Mouse (Mus musculus) kidney, adult 2 months (tissue): ENCODE measurements around the gene Trim75. TPM values are rescaled to one million over a fixed set of nuclear protein-coding genes. Genes with fewer than 3 reads are reported as not detected.
"Not testable (repeated sequence)": the region's sequence is repeated elsewhere in the genome, so short reads cannot be mapped to it uniquely, and the experiment has no call there.

ENCODE experiments used
- DNase-seq: peaks from one replicate; pipeline ENCODE4 v3.0.0; 2021
- H3K27ac ChIP-seq: fragments of 200-500 bp; 2 replicates; pipeline ENCODE4 v1.5.1; 2012; ENCODE audit warnings: low read depth, low read length, control low read depth, inconsistent platforms; ENCODE audit not compliant: insufficient read depth
- H3K27me3 ChIP-seq: fragments of 200-500 bp; replicated peaks from 2 replicates; pipeline ENCODE4 v1.6.1; 2012; ENCODE audit warnings: mild to moderate bottlenecking, moderate library complexity, low read length, inconsistent platforms; ENCODE audit not compliant: control insufficient read depth, insufficient read depth
- H3K36me3 ChIP-seq: fragments of 200-500 bp; 2 replicates; pipeline ENCODE4 v1.6.1; 2012; ENCODE audit warnings: mild to moderate bottlenecking, moderate library complexity, low read length, inconsistent platforms; ENCODE audit not compliant: control insufficient read depth, insufficient read depth
- H3K4me1 ChIP-seq: fragments of 200-500 bp; 2 replicates; pipeline ENCODE4 v1.6.1; 2011; ENCODE audit warnings: low read length; ENCODE audit not compliant: control insufficient read depth, insufficient read depth
- H3K4me3 ChIP-seq: fragments of 200-500 bp; 2 replicates; pipeline ENCODE4 v1.5.1; 2011; ENCODE audit warnings: mild to moderate bottlenecking, low read depth, low read length, control low read depth; ENCODE audit not compliant: insufficient read depth
- CTCF ChIP-seq: fragments of 200-500 bp; conservative IDR thresholded peaks from 2 replicates; pipeline ENCODE4 v1.5.1; 2011; ENCODE audit warnings: low read depth, mild to moderate bottlenecking, control low read depth, low read length, moderate library complexity, mixed read lengths; ENCODE audit not compliant: insufficient read depth, insufficient read length
- POLR2A ChIP-seq: fragments of 200-500 bp; IDR thresholded peaks from one replicate; pipeline ENCODE4 v1.6.1; 2011; ENCODE audit warnings: low read depth, low read length, control low read depth
- WGBS: fragments of 180-500 bp; shearing (Covaris S2); methylation state at CpG from one replicate; pipeline ENCODE4 v1.1.7; 2018; 5-methylcytosine and 5-hydroxymethylcytosine counted together
- polyA plus RNA-seq: library from polyadenylated mRNA; depleted of rRNA; stranded (reverse); fragments of >200 nt; gene quantifications from 2 replicates; pipeline ENCODE4 v1.2.3, GENCODE M21; 2012

Gene Trim75
- polyA plus RNA-seq, 1 experiment, result 0.03 TPM

- no peaks in the 10 kb centered on the region for H3K27me3 ChIP-seq
- H3K4me3 ChIP-seq, result no peak overlapping the region
- peak overlapping the region; percentile 54 for H3K27ac ChIP-seq
- H3K36me3 ChIP-seq, result no peaks in the 10 kb centered on the region
- DNase-seq, result peak; percentile 19
- H3K4me1 ChIP-seq, result peaks cover 7% of the 10 kb centered on the region; the same call in 1 of the 2 replicates
- 74% methylated on average over 12 of the region's 12 CpGs for WGBS
- TF ChIP-seq POLR2A (no peak), CTCF (0 out of 2 replicates have a peak, but pooled peaks have one; percentile 18)
Observed at GRCm38 (mm10) chr8:65028959-65029686, 41.5 kb upstream of the Trim75 start.

GRCm38 (mm10) chr8:65022485-65022884 lies 34.9 kb upstream of the Trim75 start:
- peak; percentile 74 for DNase-seq
- WGBS, result 46% methylated on average over 8 of the region's 8 CpGs
- H3K27ac ChIP-seq, result no peak overlapping the region

GRCm38 (mm10) chr8:65018423-65018822 lies 30.8 kb upstream of the Trim75 start, which contains the start of the genes Trim61 and Trim60:
Gene Trim61, minus strand, starts transcription at chr8:65018523.
Gene Trim60, minus strand, starts transcription at chr8:65018584.
- H3K27me3 ChIP-seq, result no peaks in the 10 kb centered on the region
- 82% methylated on average over 8 of the region's 8 CpGs for WGBS
- TF ChIP-seq CTCF (no peak), POLR2A (no peak)
- H3K27ac ChIP-seq, result no peak within 1 kb of the TSS
- H3K36me3 ChIP-seq, result no peaks in the 10 kb centered on the region
- DNase-seq, result no peak
- H3K4me1 ChIP-seq, result no peaks in the 10 kb centered on the region
- no peak within 1 kb of the TSS for H3K4me3 ChIP-seq

More at GRCm38 (mm10) chr8:65022485-65022884, 34.9 kb upstream of the Trim75 start:
- TF ChIP-seq CTCF (peak; percentile 68), POLR2A (no peak)
- Histone ChIP-seq H3K36me3 (no peaks in the 10 kb centered on the region), H3K27me3 (no peaks in the 10 kb centered on the region), H3K4me3 (no peak overlapping the region), H3K4me1 (no peaks in the 10 kb centered on the region)

GRCm38 (mm10) chr8:65007616-65008015 lies 20.0 kb upstream of the Trim75 start:
- peak; percentile 71 for DNase-seq
- H3K27me3 ChIP-seq, H3K4me3 ChIP-seq, H3K36me3 ChIP-seq, H3K4me1 ChIP-seq, H3K27ac ChIP-seq: not testable (repeated sequence)
- WGBS, result 52% methylated on average over 6 of the region's 6 CpGs

GRCm38 (mm10) chr8:64998806-64999365 lies 11.3 kb upstream of the Trim75 start:
- DNase-seq, result no peak
- Histone ChIP-seq H3K27me3 (no peaks in the 10 kb centered on the region), H3K4me1 (no peaks in the 10 kb centered on the region), H3K4me3 (no peak overlapping the region), H3K36me3 (no peaks in the 10 kb centered on the region), H3K27ac (no peak overlapping the region)
- WGBS, result 87% methylated on average over 4 of the region's 4 CpGs
- TF ChIP-seq CTCF (no peak), POLR2A (no peak)

GRCm38 (mm10) chr8:64983150-64983897 lies 4.3 kb downstream of the Trim75 start:
- Histone ChIP-seq H3K27ac (no peak overlapping the region), H3K27me3 (no peaks in the 10 kb centered on the region), H3K36me3 (no peaks in the 10 kb centered on the region), H3K4me3 (no peak overlapping the region), H3K4me1 (no peaks in the 10 kb centered on the region)
- TF ChIP-seq CTCF (no peak), POLR2A (no peak)
- no peak for DNase-seq
- 74% methylated on average over 20 of the region's 20 CpGs for WGBS

GRCm38 (mm10) chr8:64962836-64963235 lies 24.8 kb downstream of the Trim75 start:
- Histone ChIP-seq H3K36me3 (peaks cover 7% of the 10 kb centered on the region), H3K4me3 (no peak overlapping the region), H3K4me1 (no peaks in the 10 kb centered on the region), H3K27ac (no peak overlapping the region), H3K27me3 (no peaks in the 10 kb centered on the region)
- no peak for TF ChIP-seq POLR2A
- TF ChIP-seq CTCF, result no peak
- DNase-seq, result no peak
